Mouse (Mus musculus): ENCODE results near the gene Slamf6. TPM values are rescaled to one million over a fixed set of nuclear protein-coding genes. Genes with fewer than 3 reads are reported as not detected.

Slamf6 gene
- 235 TPM for polyA plus RNA-seq (2017; shearing (Covaris generic))

GRCm38 (mm10) chr1:171917305-171918039 lies at the start of gene Slamf6:
TSS of gene Slamf6 (plus strand) at chr1:171917515.

GRCm38 (mm10) chr1:171895364-171895763 lies 22.0 kb upstream of the Slamf6 start, which contains the start of gene Gm10521:
TSS of gene Gm10521 (plus strand) at chr1:171895664.

Other genes starting within 250 kb of the Slamf6 start
- gene Cd48, start 235.5 kb upstream of the Slamf6 start, polyA plus RNA-seq (2017; shearing (Covaris generic)), result 85.6 TPM
- gene Slamf1, start 150.4 kb upstream of the Slamf6 start, polyA plus RNA-seq (2017; shearing (Covaris generic)), result 31.0 TPM
- gene Cd84, start 77.8 kb upstream of the Slamf6 start, polyA plus RNA-seq (2017; shearing (Covaris generic)), result 96.2 TPM
- gene Gm10521, start 21.9 kb upstream of the Slamf6 start, polyA plus RNA-seq (2017; shearing (Covaris generic)), result not detected
- gene Vangl2, start 110.9 kb downstream of the Slamf6 start, polyA plus RNA-seq (2017; shearing (Covaris generic)), result 1.4 TPM
- gene Nhlh1, start 140.1 kb downstream of the Slamf6 start, polyA plus RNA-seq (2017; shearing (Covaris generic)), result not detected
- 199 TPM for gene Copa, start 165.0 kb downstream of the Slamf6 start, polyA plus RNA-seq (2017; shearing (Covaris generic))
- gene Ncstn, start 165.3 kb downstream of the Slamf6 start, polyA plus RNA-seq (2017; shearing (Covaris generic)), result 102 TPM
- 41.6 TPM for gene Pex19, start 209.2 kb downstream of the Slamf6 start, polyA plus RNA-seq (2017; shearing (Covaris generic))
- 132 TPM for gene Dcaf8, start 230.6 kb downstream of the Slamf6 start, polyA plus RNA-seq (2017; shearing (Covaris generic))